Mouse (Mus musculus) left cerebral cortex, adult 11 months (tissue): Measurements from ENCODE around the gene Pdia6.
A peak's percentile ranks its signal among the peaks of the same experiment; 100 is the strongest.

Experiments
- DNase-seq: peaks from one replicate; pipeline ENCODE4 v3.0.0; 2022; ENCODE audit warnings: low spot score

Pdia6 gene

DNA sequence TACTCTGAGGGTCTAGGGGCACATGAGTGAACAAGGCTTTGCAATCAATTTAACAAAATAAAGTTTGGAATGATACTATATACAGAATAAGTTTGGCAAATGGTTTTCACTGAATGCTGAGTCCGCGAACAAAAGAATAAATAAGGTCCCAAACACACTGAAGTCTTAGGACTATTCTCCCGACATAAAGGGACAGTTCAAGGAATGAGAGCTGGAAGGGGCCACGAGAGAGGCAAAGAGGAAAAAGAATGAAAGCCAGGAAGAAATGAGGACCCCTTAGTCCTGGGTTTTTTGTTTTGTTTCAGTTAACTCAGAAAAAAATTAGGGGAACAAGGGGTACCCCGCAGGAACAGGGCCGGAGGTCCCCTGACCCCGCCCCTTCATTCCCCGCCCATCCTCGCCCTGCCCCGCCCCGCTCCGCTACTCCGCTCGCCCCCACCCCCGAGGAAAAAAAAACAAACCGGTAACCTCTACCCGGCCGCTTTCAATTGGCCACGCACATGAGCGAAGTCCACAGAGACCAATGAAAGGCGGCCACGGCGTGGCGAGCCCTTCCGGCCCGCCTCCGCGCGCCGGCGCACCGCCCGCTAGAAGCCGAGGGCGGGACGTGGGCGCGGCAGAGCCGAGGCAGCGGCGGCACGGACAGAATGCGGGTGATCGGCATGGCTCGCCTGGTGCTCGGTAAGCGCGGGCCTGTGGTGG lies at the start of gene Pdia6:
TSS of gene Pdia6 (plus strand) at position 575 of the 702 bp plus-strand sequence.
- DNase-seq = peak; percentile 83

DNA sequence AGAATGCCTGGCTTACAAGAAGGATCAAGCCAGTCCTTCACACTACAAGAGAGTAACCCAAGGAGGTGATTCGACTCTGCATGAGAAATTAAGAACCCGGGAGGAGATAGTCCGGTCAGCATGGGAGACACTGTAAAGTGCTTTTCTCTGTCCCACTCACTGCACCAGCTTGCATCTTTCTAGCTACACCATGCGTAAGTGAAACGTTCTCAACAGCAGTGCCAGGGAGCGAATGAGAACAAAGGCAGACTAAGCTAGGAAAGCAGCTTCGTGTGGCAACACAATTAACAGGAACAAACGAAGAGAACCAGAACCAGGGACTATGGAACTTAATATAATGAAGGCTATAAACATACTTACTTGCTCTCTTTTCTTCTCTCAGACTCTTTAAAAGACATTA lies 48.0 kb upstream of the Pdia6 start:
- no peak for DNase-seq

DNA sequence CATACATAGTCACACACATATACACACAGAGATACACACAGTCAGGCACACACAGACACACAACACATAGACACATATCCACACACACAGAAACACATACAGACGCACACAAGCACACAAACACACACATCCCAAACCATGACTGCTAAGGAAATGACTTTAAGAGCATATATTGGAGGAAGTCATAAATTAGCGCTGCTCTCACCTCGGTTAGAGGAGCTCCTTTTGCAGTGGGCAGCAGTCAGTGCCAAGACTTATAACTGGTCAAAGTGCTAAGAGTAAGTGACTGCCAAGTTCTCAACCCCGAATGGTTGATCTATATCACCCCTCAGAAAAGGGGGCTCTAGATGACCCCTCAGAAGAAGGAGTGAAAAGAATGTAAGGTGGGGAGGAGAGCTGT lies 47.2 kb upstream of the Pdia6 start:
- DNase-seq = no peak

DNA sequence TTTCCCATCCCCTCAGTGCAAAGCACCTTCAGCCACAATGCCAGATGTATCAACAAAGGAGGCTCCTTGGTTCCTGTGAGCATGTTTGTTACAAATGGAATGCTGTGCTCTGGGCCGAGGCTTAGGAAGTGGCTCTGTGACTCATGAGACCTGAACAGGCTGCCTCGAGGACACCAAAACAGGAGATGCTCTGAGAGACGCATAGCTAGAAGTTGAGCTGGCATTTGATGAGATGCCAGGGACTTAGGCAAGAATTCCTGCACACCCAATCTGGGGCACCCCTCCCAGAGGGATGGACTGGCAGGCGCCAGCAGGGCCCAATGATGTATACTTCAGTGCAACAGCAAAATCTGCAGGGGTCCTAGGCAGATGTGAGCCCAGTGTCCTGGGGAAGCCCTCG lies 45.7 kb upstream of the Pdia6 start:
- no peak for DNase-seq

DNA sequence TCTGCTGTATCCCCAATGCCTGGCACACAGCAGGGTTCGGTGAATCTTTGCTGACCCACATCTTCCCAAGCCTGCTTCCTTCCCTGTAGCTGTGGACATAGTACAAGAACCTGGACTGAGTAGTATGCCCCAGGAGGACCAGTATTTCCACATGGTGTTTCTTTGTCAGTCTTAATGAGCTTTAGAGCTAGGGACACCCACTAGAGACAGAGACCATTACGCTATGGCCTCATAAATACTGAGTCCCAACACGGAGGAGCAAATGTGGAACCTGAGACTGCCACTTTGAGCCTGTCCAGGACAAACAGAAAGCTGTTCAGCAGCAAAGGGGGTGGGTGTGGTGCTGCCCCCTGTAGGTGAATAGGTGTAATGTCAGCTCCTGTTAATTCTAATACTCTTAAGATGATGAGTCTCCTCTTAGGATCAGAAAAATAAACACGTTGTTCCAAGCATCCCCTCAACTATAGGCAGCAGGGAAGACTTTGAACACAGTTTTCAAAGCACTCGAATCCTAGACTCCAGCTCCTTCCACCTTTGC lies 44.4 kb upstream of the Pdia6 start:
- no peak for DNase-seq

DNA sequence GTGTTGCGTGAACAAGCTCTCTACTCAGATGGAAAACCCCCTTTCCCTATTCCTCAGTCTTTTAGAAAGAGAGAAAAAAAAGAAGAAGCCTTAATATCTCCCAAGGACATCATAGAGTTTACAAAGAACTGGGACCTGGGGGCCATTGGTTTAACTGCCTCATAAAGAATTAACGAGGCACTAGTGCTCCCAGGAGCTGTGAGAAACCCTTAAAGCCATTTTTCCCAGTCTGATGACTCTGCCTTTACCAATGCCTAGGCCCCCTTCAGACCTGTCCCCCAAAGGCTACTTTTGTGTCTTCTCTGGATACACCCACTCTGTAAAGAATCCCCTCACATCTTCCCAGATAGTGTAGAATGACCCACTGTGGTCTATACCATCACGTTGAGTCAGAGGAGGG lies 43.3 kb upstream of the Pdia6 start:
- no peak for DNase-seq

DNA sequence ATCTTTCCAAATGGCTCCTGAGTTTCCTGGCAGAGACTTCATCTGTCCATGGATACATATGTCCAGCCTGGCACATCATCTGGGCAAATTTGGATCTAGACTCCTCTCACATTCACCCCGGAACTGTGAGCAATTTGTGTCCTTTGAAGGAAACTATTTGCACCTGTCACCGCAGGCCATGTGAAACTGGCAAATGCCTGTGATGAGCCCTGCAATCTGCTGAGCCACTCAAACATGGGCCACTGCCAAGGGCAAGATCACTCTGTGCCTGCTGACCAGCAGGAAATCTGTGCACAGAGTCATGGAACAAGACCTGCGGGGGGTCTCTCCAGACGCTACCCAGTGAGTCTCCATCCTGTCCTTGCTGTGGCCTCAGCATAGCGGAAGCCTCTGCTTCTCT lies 41.3 kb upstream of the Pdia6 start:
- no peak for DNase-seq

DNA sequence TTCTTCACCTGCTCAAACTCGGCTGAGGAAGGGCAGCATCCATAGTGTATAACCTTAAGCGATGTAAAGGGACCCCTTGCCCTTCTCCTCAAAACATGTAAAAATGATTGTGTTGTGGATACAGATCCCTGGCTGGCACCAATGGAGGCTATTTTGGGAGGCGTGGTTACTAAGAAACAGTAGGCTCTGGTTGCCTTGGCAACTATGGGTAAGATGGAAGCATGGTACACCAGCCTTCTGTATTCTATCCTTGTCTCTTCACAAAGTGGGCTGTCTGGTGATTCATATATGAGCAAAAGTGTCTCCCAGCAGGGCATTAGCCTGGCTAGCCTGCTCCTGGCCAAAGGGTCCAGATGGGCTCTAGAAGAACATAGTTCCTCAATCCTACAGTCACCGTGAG lies 38.4 kb upstream of the Pdia6 start:
- peak; percentile 75 for DNase-seq

DNA sequence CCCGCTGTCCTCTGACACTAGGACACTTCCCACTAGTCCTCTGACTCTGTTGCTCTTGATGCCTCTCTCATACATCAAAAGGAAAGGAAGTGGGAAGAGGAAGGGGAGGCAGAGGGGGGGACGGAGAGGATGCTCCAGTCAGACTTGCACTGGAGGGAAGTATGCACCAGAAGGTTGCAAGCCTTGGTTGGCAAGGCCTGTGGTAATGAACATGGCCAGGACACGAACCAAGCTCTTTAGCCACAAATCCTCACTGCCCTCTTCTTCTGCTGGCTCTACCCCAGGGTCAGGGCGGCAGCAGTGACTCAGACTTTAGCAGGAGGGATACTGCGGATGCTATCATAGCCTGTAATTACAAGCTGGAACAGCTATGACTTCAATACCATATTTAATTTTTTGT lies 35.8 kb upstream of the Pdia6 start:
- DNase-seq = no peak

DNA sequence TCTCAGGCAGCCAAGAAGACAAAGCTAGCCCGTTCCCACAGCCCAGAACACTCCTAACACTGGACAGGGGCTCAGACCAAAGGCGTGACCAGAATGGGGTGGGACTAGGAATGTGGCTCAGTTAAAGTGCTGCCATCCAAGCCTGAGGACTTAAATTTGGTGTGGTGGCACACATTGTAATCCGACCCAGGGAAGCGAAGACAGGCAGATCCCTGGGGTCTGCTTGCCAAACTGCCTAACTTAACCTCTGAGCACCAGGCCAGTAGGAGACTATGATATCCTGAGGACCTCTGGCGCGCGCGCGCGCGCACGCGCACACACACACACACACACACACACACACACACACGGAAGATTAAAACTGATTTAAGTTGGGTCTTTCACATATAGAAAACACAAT lies 34.8 kb upstream of the Pdia6 start:
- DNase-seq = no peak

DNA sequence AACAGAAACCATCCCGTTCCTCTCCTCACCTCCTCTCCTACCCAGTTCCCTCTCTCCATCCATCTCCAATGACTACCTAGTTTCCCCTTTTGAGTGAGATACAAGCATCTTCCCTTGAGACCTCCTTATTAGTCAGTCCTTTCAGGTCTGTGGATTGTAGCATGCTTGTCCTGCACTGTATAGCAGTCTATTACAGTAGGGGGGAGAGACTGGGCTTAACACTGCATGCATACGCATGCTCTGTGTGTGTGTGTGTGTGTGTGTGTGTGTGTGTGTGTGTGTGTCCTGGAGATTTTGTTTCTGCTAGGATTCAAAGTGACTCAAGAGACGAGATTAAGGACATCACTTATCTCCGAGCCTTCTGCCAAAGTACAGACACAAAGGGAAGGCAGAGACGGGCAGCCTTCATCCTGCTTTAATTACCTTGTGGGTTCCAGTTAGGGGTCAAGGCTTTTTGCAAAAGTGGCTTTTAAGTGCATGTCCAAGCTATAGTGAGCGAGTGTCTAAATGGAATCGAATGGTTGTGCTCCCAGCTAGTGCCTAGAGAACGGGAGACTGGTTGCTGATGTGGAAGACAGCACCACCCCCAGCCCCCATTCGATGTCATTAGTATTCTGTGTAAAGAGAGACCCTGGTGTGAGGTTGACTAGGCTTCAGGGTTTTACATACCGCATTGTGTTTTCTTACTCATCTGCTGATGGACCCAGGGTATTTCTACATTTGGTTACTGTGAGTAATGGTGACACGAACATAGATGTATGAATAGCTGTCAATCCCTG lies 30.6 kb upstream of the Pdia6 start:
- DNase-seq = no peak

DNA sequence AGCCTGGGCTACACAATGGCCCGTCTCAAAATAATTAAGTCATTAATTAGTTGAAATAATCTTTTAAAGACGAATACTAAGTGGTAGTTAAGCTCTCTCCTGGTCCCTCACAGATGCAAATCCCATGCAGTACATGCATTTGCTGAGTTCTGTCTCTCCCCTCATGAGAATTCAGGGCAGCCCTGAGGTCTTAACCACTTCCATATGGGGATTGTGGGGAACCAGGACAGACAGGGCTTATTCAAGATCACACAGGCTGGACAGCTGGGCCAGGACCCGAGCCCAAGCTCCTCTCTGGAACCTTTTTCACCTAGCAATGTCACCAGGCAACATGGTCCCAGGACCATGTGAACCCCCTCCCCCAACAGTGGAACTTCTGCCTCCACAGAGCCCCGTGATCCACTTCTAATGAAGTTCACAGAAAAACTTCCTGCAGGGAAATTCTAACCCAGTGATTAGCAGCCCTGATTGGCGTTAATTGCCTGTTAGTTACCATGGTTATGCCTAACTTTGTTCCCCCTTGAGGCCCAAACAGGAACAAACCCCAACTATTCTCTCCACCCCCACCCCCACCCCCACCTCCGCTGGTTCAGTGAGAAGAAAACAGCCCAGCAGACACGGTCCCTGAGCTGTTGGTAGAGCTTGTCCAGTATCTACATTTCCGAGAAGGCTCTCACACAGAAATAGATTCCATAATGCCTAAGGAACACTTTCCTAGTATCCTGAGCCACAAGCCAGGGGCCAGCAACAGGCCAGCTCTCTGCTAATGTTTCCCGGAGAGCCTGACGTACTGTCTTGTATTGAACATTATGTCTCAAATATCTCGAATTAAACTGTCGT lies 27.5 kb upstream of the Pdia6 start:
- no peak for DNase-seq

DNA sequence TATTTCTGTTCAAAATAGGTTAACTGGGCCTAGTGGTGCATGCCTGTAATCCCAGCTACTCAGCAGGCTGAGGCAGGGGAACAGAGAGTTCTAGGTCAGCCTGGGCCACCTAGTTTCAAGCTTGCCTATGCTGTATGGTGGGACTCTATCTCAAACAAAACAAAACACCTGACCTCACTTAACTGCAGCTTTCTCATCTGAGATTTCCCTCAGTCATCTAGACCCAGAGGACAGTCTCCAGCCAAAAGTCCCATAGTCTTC lies 27.0 kb upstream of the Pdia6 start:
- DNase-seq = no peak

DNA sequence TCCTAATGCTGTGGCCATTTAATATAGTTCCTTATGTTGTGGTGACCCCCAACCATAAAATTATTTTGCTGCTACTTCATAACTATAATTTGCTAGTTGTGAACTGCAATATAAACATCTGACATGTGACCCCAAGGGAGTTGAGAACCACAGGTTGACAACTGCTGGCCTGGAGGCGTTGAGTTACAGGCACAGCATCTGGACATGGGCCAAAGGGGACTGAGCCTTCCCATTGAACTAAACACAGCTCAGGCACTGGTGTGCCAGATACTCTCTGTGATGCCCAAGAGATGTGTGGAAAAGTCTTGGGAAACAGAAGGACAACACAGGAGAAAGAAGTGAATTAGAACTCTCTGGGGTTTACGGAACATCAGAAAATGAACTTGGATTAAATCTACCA lies 25.3 kb upstream of the Pdia6 start:
- DNase-seq = no peak

DNA sequence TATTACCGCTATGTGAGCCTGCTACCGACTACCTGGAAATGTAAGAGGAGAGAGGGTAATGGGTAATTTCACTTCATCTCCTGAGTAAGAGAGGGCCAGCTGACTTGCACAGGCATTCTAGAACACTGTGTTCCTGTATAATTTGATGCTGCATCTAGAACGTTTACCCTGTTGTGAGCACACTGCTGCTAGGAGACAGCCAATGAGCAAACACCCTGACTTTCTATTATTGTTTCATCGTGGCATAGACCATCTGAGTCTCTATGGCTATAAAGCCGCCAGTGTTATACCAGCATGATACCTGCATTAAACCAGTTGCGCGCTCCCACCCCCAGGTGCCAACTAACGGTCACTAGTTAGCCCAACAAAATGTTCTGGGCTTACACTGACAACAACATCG lies 24.7 kb upstream of the Pdia6 start:
- DNase-seq = peak; percentile 48

DNA sequence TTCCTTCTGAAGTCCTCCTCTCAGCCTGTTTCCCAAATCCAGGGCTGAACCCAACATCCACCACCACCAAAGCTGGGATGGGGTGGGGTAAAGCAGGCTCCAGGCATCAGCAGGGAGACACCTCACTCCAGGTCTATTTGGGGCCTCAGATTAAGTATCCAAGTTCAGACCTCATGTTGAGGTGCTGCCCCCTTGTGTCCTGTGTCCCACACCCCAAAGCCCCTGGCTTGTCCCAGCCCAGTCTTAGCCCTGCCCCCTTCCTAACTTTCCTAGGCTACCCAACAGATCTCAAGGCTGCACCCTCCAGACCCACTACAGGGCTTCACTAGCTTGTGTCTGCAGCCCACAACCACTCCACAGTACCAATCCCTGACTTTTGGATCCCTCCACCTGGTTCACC lies 24.3 kb upstream of the Pdia6 start:
- no peak for DNase-seq

DNA sequence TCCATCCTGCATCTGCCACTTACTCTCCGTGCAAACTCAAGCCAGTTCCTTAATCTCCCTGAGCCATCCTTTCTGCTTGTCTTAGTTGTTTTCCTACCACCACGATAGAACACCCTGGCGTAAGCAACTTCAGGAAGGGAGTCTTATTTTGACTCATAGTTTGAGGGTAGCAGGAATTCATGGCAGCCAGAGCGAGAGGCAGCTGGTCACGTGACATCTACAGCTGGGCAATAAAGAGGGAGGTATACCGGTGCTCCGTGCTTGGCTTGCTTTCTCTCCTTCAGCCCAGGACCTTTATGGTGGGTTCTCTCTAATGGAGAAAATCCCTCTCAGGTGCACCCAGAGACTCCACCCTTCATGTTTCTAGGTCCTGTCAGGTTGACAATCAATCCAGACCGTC lies 15.4 kb upstream of the Pdia6 start:
- DNase-seq = no peak

DNA sequence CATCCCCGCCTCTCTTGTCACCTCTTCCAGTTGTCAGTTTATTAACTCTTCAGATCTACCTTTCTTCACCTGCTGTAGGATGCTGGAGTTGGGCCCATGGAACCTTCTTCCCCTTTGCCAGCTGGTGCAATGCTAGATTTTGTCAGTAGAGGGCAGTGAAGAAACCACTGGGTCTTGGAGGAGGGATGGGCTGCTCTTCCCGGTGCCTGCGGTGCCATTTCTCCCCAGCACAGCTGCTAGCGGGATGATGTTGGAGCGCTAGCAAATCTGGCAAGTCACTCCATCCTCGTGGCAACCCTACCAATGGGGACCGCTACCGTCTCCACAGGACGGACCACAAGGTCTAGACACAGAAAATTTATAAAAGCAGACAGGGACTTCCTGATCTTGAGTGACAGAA lies 13.3 kb upstream of the Pdia6 start:
- peak; percentile 63 for DNase-seq

DNA sequence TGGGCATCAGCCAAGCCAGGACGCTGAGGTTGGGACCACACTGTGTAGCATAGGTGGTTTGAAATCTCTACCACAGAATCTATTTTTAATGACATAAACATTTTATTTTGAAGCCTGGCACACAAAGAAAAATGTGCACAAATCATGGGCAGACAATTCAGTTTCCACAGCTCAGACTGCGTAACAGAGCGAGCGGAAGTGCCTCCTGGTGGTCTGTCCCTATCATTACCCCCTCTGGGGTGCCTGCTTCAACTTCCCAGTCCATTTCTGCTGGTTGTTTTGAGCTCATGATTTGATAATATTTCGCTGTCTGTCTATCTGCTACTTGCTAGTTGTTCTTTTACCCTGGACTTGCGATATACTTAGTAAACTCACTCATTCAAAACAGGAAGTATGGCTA lies 10.7 kb upstream of the Pdia6 start:
- no peak for DNase-seq

DNA sequence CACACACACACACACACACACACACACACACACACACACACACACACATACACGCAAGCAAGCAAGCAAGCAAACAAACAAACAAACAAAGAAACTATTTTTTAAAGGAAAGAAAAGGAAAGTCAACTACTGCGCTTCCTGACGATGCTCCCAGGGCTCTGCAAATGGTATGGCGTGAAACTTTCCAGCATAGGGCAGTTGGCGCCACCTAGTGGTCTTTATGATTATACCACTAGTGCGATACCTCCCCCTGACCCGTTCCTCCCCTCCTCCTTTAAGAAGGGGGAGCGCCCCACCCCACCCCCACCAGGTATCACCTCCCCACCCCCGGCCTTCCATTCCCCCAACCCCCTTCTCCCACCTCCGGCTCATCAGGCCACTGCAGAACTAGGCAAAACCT lies 9.4 kb upstream of the Pdia6 start:
- no peak for DNase-seq

DNA sequence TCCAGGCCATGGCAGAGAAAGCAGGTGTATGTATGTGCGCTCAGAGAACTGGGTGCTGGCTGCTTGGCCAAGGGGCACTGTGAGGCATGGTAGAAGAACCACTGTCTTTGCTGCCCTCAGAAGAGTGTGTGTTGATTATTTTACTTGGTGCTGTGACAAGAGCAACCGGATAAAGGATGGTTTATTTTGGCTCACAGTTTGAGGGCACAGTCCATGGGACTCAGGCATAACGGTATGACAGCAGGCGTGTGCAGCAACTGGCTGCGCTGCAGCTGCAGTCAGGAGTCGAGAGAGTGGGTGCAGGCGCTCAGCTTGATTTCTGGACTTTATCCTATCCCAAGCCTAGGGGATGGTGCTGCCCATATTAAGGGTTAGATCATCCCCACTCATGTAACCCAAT lies 7.9 kb upstream of the Pdia6 start:
- no peak for DNase-seq

DNA sequence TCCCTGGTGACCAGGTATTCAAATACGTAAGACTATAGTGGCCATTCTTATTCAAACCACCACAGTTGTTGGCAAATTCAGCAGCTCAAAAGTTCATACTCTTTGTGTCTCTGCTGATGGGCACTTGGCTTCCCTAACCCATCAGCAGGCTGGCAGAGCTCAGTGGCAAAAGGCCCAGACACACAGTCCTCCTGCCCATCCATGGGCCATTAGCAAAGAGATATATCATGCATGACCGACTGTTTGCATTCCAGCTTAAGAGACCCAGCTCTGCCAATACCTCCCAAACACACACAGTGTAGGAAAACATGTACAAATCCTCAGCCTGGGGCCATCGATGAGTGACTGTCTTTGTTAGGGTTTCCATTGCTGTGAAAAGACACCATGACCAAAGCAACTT lies 5.3 kb upstream of the Pdia6 start:
- DNase-seq = no peak

DNA sequence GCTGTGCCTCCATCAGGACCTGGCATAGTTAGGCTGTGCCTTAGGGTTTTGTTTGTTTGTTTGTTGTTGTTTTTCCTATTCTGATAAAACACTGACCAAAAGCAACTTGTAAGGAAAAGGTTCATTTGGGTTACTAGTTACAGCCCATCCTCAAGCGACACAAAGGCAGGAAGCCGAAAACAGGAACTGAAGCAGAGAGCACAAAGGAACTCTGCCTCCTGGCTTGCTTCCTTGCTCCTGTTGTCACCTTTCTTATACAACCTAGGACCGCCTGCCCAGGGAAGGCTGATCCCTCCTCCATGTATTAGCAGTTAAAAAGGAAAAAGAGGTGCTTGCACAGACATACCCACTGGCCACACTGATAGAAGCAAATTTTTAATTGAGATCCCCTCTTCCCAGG lies 2.5 kb upstream of the Pdia6 start:
- DNase-seq = no peak
